Mouse (Mus musculus) testis, postnatal 10 days (tissue): ENCODE measurements around the gene Fxr1.
"Not testable (repeated sequence)": the region's sequence is repeated elsewhere in the genome, so short reads cannot be mapped to it uniquely, and the experiment has no call there.

Experiments
- DNase-seq: peaks from one replicate; pipeline ENCODE4 v3.0.0; 2021; ENCODE audit warnings: low spot score

Fxr1 gene

DNA sequence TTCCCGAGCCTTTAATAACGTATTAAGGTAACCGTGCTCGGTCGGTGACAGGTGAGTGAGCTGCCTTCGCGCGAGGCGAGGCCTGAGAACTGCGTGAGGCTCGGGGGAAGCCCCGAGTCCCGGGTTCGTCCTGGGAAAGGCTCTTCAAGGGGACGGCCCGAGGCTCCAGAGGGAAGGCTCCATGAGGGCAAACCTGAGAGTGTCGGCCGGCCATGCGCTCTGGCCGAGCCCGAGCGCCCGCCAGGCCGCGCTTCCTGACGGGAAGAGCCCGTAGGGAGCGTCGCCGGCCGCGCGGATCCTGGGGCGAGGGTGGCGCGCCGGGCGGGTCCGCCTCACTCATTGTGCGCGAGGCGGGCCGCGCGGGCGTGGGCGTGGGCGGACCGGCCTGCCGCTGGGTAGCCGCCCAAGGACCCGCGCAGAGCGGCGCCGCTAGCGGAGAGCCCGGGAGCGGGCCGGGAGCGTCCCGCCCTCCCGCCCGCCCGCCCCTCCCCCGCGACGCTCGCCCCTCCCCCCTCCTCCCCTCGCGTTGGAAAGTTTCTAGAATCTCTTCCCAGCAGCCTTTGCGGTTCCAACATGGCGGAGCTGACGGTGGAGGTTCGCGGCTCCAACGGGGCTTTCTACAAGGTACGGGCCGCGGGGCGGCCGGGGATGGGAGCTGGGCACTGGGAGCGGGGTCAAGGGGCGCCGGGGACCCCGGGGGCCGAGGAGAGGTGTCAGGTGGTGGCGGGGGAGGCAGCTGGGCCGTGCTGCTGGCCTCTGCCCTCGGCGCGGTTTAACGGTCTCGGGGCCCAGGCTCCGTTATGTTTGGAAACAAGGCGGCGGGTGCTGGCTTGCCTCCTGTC, at the start of gene Fxr1:
Gene Fxr1 (plus strand): TSS at position 404 of the 842 bp plus-strand sequence.
- peak; percentile 91 for DNase-seq

DNA sequence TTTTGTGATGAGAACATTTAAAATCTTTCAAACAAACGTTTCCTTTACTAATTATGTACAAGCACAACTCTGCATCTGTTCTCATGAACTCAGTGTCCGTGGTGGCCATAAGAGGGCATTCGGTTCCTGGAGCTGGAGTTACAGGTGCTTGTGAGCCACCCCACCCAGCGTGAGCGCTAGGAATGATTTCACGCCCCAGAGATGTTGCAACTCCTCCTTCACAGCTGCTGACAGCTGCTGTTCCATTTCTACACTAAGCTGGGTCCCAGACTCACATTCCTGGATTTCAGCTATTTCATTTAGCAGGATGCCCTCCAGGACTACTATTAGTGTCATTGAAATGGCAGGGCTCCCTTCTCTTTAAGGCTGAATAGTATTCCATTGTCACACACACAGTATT, 40.3 kb upstream of the Fxr1 start:
- DNase-seq, result no peak

GRCm38 (mm10) chr3:33982746-33983145, 37.0 kb upstream of the Fxr1 start:
- DNase-seq, result no peak

DNA sequence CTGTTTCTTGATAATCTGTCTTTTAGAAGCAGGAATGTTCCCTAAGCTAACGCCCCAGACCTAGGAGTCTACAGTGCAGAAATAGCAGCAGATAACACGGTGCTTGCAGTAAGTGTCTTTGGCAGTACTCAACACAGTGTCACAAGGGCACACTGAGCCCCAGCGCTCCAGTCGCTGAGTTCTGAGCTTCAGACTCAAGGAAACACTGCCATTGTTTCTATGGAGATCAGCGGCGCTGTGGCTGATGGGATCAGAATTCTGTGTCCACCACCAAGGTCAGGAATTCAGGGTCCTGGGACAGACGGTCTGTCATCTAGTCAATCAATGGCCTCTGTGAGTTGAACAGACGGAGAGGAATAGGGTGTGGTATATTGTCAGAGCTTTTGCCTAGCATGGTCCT, 30.4 kb upstream of the Fxr1 start:
- DNase-seq, result no peak

DNA sequence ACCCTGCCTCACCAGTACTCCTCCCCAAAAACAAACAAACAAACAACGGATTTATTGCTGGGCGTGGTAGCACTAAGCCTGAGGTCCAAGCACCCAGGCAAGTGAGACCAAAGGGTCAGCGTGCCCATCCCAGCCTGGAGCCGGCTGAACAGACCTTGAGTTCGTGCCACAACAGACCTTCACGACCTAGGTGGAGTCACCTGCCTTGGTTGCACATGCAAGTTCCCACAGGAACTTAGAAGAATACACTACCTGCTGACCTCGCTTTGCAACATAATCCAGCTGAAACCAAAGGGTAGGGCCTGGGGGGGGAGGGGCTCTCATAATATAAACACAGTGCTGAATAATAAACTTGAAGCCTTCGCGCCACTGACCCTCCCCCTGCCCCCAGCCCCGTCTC, 29.3 kb upstream of the Fxr1 start:
- no peak for DNase-seq

DNA sequence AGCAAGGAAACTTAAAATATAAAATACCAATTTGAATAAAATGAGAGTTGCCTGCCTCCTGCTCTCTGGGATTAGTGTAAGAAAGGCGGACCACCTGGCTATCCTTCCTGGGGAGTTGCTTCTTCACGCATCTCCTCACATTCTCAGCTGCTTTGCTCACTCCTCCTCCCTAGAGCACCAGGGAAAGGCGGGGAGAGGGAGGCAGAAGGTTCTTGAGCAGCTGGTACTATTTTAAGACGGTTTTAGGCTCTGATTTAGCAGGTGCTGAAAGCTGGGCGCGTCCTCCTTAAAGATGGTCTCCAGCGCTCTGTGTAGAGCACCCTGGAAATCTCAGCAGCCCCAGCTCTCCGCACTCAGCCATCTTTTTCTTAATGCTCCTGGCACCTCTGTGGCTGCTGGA, 28.8 kb upstream of the Fxr1 start:
- DNase-seq, result no peak

DNA sequence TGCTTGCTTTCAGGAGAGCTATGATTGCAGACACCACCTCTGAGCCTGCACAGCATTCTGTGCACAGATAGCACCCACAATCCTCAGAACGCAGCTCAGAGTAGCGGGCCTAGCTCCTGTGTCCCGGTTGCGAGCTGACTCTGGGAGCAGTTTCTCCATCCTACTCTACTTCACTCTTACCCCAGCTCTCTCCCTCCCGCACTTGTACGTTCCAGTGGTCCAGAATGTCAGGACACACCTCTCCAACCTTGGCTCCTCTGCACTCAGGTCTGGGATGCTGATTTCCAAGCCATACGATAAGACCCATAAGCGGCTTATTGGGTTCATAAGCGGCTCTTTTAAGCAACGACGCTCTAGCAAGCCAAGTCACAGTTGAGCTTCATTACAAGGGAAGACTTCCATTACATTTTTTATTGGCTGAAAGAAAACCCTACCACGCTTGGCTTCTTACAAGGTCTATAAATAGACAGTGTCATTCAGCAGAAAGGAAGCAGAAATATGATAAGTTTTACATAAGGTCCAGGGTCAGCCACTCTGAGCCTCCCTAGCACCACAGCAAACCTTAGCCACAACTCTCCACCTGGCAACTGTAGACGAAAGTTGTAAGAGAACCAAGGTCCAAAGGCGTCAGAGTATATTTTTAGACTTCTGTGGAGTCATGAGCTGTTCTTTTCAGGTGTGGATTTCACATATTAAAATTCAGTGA, 26.2 kb upstream of the Fxr1 start:
- DNase-seq, result no peak

DNA sequence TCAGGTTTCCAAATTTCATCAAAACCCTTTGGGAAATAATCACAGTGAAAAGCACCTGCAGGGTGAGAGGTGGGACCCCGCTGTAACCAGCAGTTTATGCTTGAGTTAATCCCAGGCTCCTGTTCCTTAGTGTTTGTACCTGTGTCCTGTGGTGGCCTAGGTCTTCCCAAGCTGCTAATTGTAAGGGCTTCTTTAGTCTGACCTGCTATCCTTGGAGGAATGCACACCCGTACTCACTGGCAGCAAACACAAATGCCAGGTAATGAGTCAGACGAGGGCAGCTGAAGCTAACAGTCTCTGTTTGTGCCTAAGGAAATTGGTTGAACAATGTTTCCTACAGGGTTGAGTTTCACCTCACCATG, 25.6 kb upstream of the Fxr1 start:
- DNase-seq, result no peak

- not testable (repeated sequence) for DNase-seq
Measured at GRCm38 (mm10) chr3:34001691-34002090, 18.1 kb upstream of the Fxr1 start.

- DNase-seq, result no peak
Measured at GRCm38 (mm10) chr3:34003860-34004259, 15.9 kb upstream of the Fxr1 start.

DNA sequence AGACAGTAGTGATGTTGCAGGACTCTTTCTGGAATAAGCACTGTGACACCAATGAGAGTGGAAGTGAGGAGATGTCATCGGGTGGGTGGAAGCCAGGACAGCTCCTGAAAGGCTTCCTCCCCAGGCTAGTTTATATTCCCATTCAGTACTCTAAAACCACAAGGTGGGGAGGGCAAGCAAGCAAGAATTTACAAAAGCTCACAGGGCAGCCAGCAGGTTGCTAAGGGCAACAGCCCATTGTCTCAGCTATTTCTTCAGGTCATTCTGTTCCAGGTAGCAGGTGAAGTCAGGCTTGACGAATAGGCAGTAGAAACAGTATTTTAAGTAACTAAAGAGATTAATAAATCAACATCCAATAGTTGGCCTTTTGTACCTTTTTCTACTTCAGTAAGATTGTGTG, 13.4 kb upstream of the Fxr1 start:
- DNase-seq, result no peak

DNA sequence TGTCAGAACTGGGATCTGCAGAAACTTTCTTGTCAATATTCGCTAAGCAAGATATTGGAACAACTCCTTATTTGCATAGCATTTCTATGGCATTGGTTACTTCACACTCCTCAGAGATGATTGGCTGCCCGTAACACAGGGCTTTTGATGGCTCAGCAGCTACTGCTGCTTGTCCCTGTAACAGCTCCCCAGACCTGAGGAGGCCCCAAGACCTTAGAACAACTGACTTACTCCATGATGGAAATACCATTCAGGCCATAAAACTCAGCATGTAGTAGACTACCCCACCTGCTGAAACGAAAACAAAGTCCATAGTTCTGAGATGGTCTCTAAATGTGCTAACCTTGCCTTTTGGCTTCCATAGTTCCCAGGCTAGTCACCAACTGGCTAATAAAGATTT, 12.9 kb upstream of the Fxr1 start:
- no peak for DNase-seq

DNA sequence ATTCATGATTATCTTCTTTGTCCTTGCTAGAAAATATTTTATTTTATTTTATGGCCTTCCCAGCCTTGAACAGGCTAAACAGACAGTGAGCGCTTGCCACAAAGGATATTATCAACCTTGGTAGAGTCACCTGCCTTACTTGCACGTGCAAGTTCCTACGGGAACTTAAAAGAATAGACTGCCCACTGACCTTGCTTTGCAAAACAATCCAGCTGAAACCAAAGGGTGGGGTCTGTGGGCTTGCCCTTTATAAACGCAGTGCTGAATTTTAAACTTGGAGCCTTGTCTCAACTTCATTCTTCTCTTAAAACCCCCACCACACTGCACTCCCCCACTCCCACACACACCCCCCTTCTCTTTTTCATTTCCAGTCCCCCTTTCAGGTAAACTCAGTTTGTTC, 12.1 kb upstream of the Fxr1 start:
- no peak for DNase-seq

DNA sequence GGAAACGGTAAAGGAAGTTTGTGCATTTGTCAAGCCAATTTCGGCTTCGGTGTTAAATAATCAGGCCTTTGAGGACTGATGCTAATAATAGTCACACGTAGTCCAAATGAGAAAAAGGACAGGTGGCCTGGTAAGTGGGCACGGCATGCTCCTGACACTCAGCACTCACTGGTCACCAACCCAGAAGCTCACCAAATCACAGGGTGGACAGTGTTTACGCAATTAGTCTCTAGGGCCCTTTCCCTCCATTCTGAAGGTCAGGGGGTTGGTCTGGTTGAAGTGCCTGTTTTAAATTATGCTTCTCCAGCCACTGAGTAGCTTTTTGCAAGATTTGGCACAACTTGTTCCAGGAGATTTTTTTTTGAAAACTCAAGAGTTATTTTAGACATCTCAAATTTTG, 11.6 kb upstream of the Fxr1 start:
- DNase-seq, result no peak

DNA sequence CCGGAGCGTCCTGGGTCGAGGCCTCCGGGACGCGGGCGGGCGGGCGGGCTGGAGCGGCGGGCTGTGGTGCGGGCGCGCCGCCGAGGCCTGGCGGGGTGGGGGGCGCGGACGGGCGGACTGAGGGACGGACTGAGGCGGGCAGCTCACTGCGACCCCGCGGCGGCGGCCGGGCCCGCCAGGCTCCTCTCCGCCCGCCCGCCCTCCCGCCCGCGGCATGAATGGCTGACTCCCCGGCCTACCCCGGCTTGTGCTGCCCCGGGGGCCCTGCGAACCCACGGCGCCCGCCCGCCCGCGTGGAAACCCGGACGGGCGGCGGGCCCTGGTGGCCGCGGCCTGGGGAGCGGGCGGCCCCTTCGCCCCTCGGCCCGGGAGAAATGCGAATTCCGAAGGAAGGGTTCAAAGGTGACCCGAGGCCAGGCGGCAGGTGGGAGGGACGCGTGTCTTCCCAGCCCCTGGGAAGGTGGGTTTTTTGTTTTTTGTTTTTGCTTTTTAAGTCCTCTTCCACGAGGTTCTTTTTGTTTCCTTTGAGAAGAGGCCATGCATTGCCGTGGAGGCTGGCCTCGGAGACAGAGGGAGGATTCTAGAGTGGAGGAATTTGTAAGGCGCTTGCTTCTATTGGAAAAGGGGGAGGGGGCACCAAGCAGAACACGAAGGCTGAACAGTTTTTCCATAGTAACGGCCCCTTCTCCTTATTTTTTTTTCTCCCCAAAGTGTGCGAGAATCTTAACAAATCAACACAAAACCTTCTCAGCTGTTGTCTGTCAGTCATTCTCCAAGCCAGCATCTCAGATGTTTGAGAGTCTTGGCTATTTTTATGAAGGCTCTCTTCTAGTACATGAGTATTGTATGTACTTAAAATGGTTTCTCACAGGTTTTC, 877 bp downstream of the Fxr1 start:
- DNase-seq, result no peak

DNA sequence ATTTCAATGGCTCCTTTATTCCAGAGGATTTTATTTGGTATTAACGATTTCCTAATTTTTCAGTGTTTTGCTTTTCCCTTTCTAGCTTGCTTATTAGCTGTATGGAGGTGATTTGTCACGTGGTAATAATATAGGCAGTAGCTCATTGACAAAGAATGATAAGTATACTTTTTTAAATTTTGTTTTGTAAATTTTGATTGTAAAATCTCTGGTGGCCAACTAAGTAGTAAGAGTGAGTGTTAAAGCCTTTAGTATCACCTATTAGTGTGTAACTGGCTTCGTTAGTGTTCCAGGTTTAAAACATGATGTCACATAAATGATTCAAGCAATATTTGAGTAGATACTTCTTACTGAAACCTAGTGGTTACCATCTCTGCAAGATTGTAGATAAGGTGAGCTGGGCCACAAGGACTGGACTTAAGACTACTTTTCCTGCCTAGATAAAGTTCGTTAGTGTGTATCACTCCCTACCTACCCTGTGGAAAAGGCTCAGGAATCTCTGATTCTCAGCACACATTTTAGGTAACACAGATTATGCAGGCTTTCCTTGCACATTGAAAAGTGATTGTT, 1.6 kb downstream of the Fxr1 start:
- DNase-seq, result no peak

- DNase-seq, result no peak
Measured at GRCm38 (mm10) chr3:34028935-34029334, 9.2 kb downstream of the Fxr1 start.

- DNase-seq, result no peak
Measured at GRCm38 (mm10) chr3:34030601-34031000, 10.9 kb downstream of the Fxr1 start.

GRCm38 (mm10) chr3:34033720-34034364, 14.1 kb downstream of the Fxr1 start:
- no peak for DNase-seq

GRCm38 (mm10) chr3:34034803-34035202, 15.1 kb downstream of the Fxr1 start:
- no peak for DNase-seq

DNA sequence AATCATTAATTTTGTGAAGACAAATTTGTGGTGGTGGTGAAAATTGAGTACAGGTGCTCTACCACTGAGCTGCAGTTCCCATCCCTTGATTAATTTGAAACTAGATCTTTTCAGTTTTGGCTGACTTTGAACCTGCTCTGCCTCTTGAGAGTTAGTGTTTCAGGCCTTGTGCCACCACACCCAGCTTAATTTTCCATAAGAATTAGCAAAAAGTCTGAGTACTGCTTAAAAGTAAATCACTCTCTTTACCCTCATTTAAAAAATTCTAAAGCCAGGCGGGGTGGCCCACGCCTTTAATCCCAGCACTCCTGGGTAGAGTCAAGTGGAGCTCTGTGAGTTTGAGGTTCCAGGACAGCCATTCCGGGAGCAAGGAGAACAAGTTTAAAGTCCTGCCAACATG, 16.0 kb downstream of the Fxr1 start:
- no peak for DNase-seq

DNA sequence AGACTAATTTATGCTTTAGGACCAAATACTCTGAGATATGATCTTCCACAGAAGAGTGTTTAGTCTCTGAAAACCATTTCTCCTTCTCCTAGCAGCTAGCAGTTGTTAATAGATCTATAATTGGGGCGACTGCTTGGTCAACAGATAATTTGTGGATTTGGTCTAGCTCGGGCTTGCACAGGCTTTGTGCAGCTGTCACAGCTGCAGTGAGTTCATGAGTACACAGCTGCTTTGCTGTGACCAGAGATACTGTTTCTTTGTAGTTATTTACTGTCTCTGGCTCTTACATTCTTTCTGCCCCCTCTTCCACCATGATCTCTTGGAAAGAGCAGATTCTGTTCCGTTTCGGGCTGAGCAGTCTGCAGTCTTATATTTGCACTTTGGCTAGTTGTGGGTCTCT, 22.2 kb downstream of the Fxr1 start:
- no peak for DNase-seq
